Mouse (Mus musculus): ENCODE data around the gene Ly6g.
"Not testable (repeated sequence)": the region's sequence is repeated elsewhere in the genome, so short reads cannot be mapped to it uniquely, and the experiment has no call there.

Ly6g gene

GRCm38 (mm10) chr15:75154940-75155339, at the start of gene Ly6g:
Gene Ly6g, plus strand, starts transcription at chr15:75155240.
- DNase-seq = no peak

GRCm38 (mm10) chr15:75110424-75110823, 44.6 kb upstream of the Ly6g start:
- not testable (repeated sequence) for DNase-seq

- not testable (repeated sequence) for DNase-seq
Observed at GRCm38 (mm10) chr15:75111861-75112630, 43.0 kb upstream of the Ly6g start, which contains the start of gene Ly6c2. Gene Ly6c2, minus strand, starts transcription at chr15:75111970.

GRCm38 (mm10) chr15:75116525-75116924, 38.5 kb upstream of the Ly6g start:
- DNase-seq = no peak

- not testable (repeated sequence) for DNase-seq
Observed at GRCm38 (mm10) chr15:75117481-75117880, 37.6 kb upstream of the Ly6g start.

GRCm38 (mm10) chr15:75118742-75119141, 36.3 kb upstream of the Ly6g start:
- DNase-seq = peak; percentile 20 to 54

GRCm38 (mm10) chr15:75120066-75120465, 35.0 kb upstream of the Ly6g start:
- peak; percentile 13 to 19 for DNase-seq

GRCm38 (mm10) chr15:75132346-75132745, 22.7 kb upstream of the Ly6g start:
- not testable (repeated sequence) for DNase-seq

GRCm38 (mm10) chr15:75135090-75135783, 19.8 kb upstream of the Ly6g start:
- DNase-seq = not testable (repeated sequence)

GRCm38 (mm10) chr15:75137739-75138138, 17.3 kb upstream of the Ly6g start:
- DNase-seq = not testable (repeated sequence)

GRCm38 (mm10) chr15:75141812-75142360, 13.2 kb upstream of the Ly6g start:
- DNase-seq = peak in 1 of 2 experiments; percentile 39

GRCm38 (mm10) chr15:75143735-75144134, 11.3 kb upstream of the Ly6g start:
- DNase-seq = peak in 1 of 2 experiments; percentile 17

GRCm38 (mm10) chr15:75153087-75153486, 2.0 kb upstream of the Ly6g start:
- no peak for DNase-seq

GRCm38 (mm10) chr15:75157646-75158045, 2.6 kb downstream of the Ly6g start:
- DNase-seq = no peak

- DNase-seq = peak; percentile 6 to 45
Observed at GRCm38 (mm10) chr15:75175506-75175905, 20.5 kb downstream of the Ly6g start.

- DNase-seq = no peak
Observed at GRCm38 (mm10) chr15:75186291-75186690, 31.3 kb downstream of the Ly6g start.

GRCm38 (mm10) chr15:75189116-75189515, 34.1 kb downstream of the Ly6g start:
- peak; percentile 5 to 20 for DNase-seq

GRCm38 (mm10) chr15:75190560-75190959, 35.5 kb downstream of the Ly6g start:
- peak in 1 of 2 experiments; percentile 15 for DNase-seq

Data from cerebellum, postnatal 25 days (tissue).